Comparison of ENCODE assay signal across 23 mouse cellular contexts in the genomic region with DNA sequence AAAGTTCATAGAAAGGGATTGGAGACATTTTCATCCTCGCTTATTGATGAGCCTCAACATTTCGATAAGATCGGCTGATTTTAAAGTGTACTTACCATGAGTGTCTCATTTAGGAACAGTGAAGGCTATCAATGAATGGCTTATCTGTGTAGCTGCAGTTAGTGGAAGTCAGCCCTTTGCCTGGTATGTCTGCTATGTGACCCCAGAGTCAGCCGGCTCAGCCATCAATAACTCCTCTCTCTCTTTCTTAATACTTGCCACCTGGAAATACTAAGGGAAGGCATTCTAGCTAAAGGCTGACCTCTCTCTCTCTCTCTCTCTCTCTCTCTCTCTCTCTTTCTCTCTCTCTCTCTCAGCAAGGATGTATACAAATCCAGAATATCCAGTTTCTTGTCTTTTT. TPM values are rescaled to one million over a fixed set of nuclear protein-coding genes. Genes with fewer than 3 reads are reported as not detected.
DNase-seq lines count a peak whose midpoint lies in the region; ATAC-seq lines count a peak whose summit lies in the region.
"Had no signal": no experiment of that assay in that cellular context is flagged by ENCODE, and none has a peak within 500 bp of the region (broad histone marks: within the 10 kb centered on the region; RNA-seq: fewer than 3 reads in every experiment).

No protein-coding gene starts in this region.

- no peak for ATAC-seq in heart, embryonic 11.5 days (replicated peaks; ENCODE audit: insufficient number of reproducible peaks, low FRiP score, low TSS enrichment)
- no peak for ATAC-seq in hindbrain, embryonic 11.5 days (ENCODE audit: low FRiP score)
- no peak for ATAC-seq in hindbrain, embryonic 16.5 days
- ATAC-seq in embryonic facial prominence, embryonic 11.5 days (replicated peaks; ENCODE audit: insufficient number of reproducible peaks, low FRiP score, low TSS enrichment, low read depth), result peak; percentile 51; the same call in 1 of the 2 replicates
- ATAC-seq: activated CD4-positive, CD25-positive, alpha-beta regulatory T cell, adult 4 months; lung, postnatal 0 days; midbrain, embryonic 13.5 days had no signal

- H3K4me2 ChIP-seq in heart, embryonic 11.5 days, result no peak overlapping the region
- H3K4me2 ChIP-seq in hindbrain, embryonic 11.5 days (replicated peaks; ENCODE audit: low read depth, low read length), result no peak overlapping the region
- H3K4me2 ChIP-seq in hindbrain, embryonic 16.5 days (ENCODE audit: low read length), result no peak overlapping the region
- H3K4me2 ChIP-seq in embryonic facial prominence, embryonic 11.5 days (ENCODE audit: low read depth, low read length), result no peak overlapping the region
- H3K4me2 ChIP-seq: hindbrain, embryonic 15.5 days; midbrain, embryonic 13.5 days; neural tube, embryonic 13.5 days had no signal

- no peak overlapping the region for H3K4me3 ChIP-seq in heart, embryonic 11.5 days (ENCODE audit: low read depth, low read length)
- H3K4me3 ChIP-seq in hindbrain, embryonic 11.5 days (ENCODE audit: low read depth, low read length), result no peak overlapping the region
- no peak overlapping the region for H3K4me3 ChIP-seq in hindbrain, embryonic 16.5 days (ENCODE audit: low read length)
- H3K4me3 ChIP-seq in embryonic facial prominence, embryonic 11.5 days (ENCODE audit: low read depth, low read length), result no peak overlapping the region
- H3K4me3 ChIP-seq: forebrain, embryonic 10.5 days; hindbrain, embryonic 15.5 days; midbrain, embryonic 13.5 days; neural tube, embryonic 13.5 days had no signal

- DNase-seq in heart, postnatal 4 days, result no peak
- peak; percentile 10 for DNase-seq in hindbrain, embryonic 11.5 days (ENCODE audit: low spot score)
- peak; percentile 75 for DNase-seq in embryonic facial prominence, embryonic 11.5 days (ENCODE audit: low spot score)
- no peak for DNase-seq in lung, adult 18-20 months
- no peak for DNase-seq in gastrocnemius, postnatal 25 days
- DNase-seq: adrenal gland, postnatal 25 days; cerebellum, adult 18-20 months; cerebellum, postnatal 36 days; forebrain, postnatal 0 days; kidney, adult 11 months; right cerebral cortex, adult 18-20 months; thymus, postnatal 14 days had no signal

- H3K9me3 ChIP-seq in heart, embryonic 11.5 days (replicated peaks; ENCODE audit: control insufficient read depth, low read length), result no peaks in the 10 kb centered on the region
- H3K9me3 ChIP-seq in hindbrain, embryonic 11.5 days (ENCODE audit: control insufficient read depth, low read length), result no peaks in the 10 kb centered on the region
- H3K9me3 ChIP-seq in hindbrain, embryonic 16.5 days (ENCODE audit: control insufficient read depth, low read length), result no peaks in the 10 kb centered on the region
- no peaks in the 10 kb centered on the region for H3K9me3 ChIP-seq in embryonic facial prominence, embryonic 11.5 days (replicated peaks; ENCODE audit: control insufficient read depth, low read length)
- H3K9me3 ChIP-seq: forebrain, embryonic 10.5 days; G1E; hindbrain, embryonic 15.5 days; midbrain, embryonic 13.5 days; neural tube, embryonic 13.5 days had no signal

- H3K27me3 ChIP-seq in heart, embryonic 11.5 days (ENCODE audit: control insufficient read depth, insufficient read depth, low read length), result no peaks in the 10 kb centered on the region
- no peaks in the 10 kb centered on the region for H3K27me3 ChIP-seq in hindbrain, embryonic 11.5 days (ENCODE audit: control insufficient read depth, insufficient read depth, low read length)
- no peaks in the 10 kb centered on the region for H3K27me3 ChIP-seq in hindbrain, embryonic 16.5 days (replicated peaks; ENCODE audit: control insufficient read depth, insufficient read depth, low read length)
- H3K27me3 ChIP-seq in embryonic facial prominence, embryonic 11.5 days (ENCODE audit: control insufficient read depth, insufficient read depth, low read length), result no peaks in the 10 kb centered on the region
- H3K27me3 ChIP-seq: hindbrain, embryonic 15.5 days; midbrain, embryonic 13.5 days; neural tube, embryonic 13.5 days had no signal

- WGBS in heart, embryonic 11.5 days (ENCODE audit: insufficient replicate concordance), result 25% methylated on average over 4 of the region's 4 CpGs
- WGBS in hindbrain, embryonic 11.5 days, result 67% methylated on average over 4 of the region's 4 CpGs
- WGBS in hindbrain, embryonic 16.5 days, result 85% methylated on average over 4 of the region's 4 CpGs
- WGBS in embryonic facial prominence, embryonic 11.5 days, result 27% methylated on average over 4 of the region's 4 CpGs

- H3K36me3 ChIP-seq in heart, embryonic 11.5 days (ENCODE audit: control insufficient read depth, insufficient read depth, low read length), result peaks cover 15% of the 10 kb centered on the region
- H3K36me3 ChIP-seq in hindbrain, embryonic 11.5 days (ENCODE audit: control insufficient read depth, insufficient read depth, low read length), result no peaks in the 10 kb centered on the region
- H3K36me3 ChIP-seq in hindbrain, embryonic 16.5 days (ENCODE audit: control insufficient read depth, insufficient read depth, low read length), result no peaks in the 10 kb centered on the region
- H3K36me3 ChIP-seq in embryonic facial prominence, embryonic 11.5 days (replicated peaks; ENCODE audit: control insufficient read depth, insufficient read depth, low read depth, low read length), result no peaks in the 10 kb centered on the region; the same call in 1 of the 2 replicates
- H3K36me3 ChIP-seq: forebrain, embryonic 10.5 days; G1E; hindbrain, embryonic 15.5 days; midbrain, embryonic 13.5 days; neural tube, embryonic 13.5 days had no signal

- H3K9ac ChIP-seq in heart, embryonic 11.5 days (ENCODE audit: low read depth, low read length), result no peak overlapping the region
- H3K9ac ChIP-seq in hindbrain, embryonic 11.5 days (ENCODE audit: low read depth, low read length), result no peak overlapping the region
- H3K9ac ChIP-seq in hindbrain, embryonic 16.5 days (ENCODE audit: low read depth, low read length), result no peak overlapping the region
- H3K9ac ChIP-seq in embryonic facial prominence, embryonic 11.5 days (replicated peaks; ENCODE audit: low read length), result no peak overlapping the region
- H3K9ac ChIP-seq: forebrain, postnatal 0 days; hindbrain, embryonic 15.5 days; liver, embryonic 14.5 days; midbrain, embryonic 13.5 days; neural tube, embryonic 13.5 days had no signal

- H3K27ac ChIP-seq in heart, embryonic 11.5 days (ENCODE audit: low read depth, low read length), result 0 out of 2 replicates have a peak overlapping the region, but pooled peaks have one; percentile 25
- H3K27ac ChIP-seq in hindbrain, embryonic 11.5 days (ENCODE audit: low read depth, low read length), result no peak overlapping the region
- no peak overlapping the region for H3K27ac ChIP-seq in hindbrain, embryonic 16.5 days (ENCODE audit: low read depth, low read length)
- H3K27ac ChIP-seq in embryonic facial prominence, embryonic 11.5 days (replicated peaks; ENCODE audit: low read depth, low read length), result 0 out of 2 replicates have a peak overlapping the region, but pooled peaks have one; percentile 20
- H3K27ac ChIP-seq: hindbrain, embryonic 15.5 days; kidney, postnatal 0 days; liver, embryonic 14.5 days; midbrain, embryonic 13.5 days; neural tube, embryonic 13.5 days had no signal

- H3K4me1 ChIP-seq in heart, embryonic 11.5 days (ENCODE audit: control insufficient read depth, insufficient read depth, low read length), result peaks cover 14% of the 10 kb centered on the region
- H3K4me1 ChIP-seq in hindbrain, embryonic 11.5 days (replicated peaks; ENCODE audit: control insufficient read depth, insufficient read depth, low read length), result no peaks in the 10 kb centered on the region
- H3K4me1 ChIP-seq in hindbrain, embryonic 16.5 days (ENCODE audit: control insufficient read depth, insufficient read depth, low read depth, low read length), result no peaks in the 10 kb centered on the region
- no peaks in the 10 kb centered on the region; the same call in 1 of the 2 replicates for H3K4me1 ChIP-seq in embryonic facial prominence, embryonic 11.5 days (ENCODE audit: control insufficient read depth, insufficient read depth, low read length)
- H3K4me1 ChIP-seq: hindbrain, embryonic 15.5 days; midbrain, embryonic 13.5 days; neural tube, embryonic 13.5 days had no signal

RNA-seq across cellular contexts. Expression of gene Ednra, which starts 52.2 kb away (rescaled TPM):
- 47.6 and 48.5 TPM in 2 replicates for polyA plus RNA-seq in heart, embryonic 11.5 days (2014; fragmentation: Nextera tagmentation; extraction: Ambion mirVana)
- total RNA-seq in heart, postnatal 4 days (2021), result 10 to 100 TPM; 66.4 to 77.3 TPM
- polyA plus RNA-seq in hindbrain, embryonic 11.5 days (2014; fragmentation: Nextera tagmentation; extraction: Ambion mirVana), result 17.3 and 23.9 TPM in 2 replicates
- 5.9 and 8.7 TPM in 2 replicates for polyA plus RNA-seq in hindbrain, embryonic 16.5 days (2015; fragmentation: Nextera tagmentation; extraction: Ambion mirVana)
- polyA plus RNA-seq in embryonic facial prominence, embryonic 11.5 days (2014; fragmentation: Nextera tagmentation; extraction: Ambion mirVana), result 53.9 and 60.4 TPM in 2 replicates
- 1 to 10 TPM; 2.3 to 2.7 TPM for total RNA-seq in gastrocnemius, postnatal 25 days (2021)
- polyA plus RNA-seq: activated CD4-positive, CD25-positive, alpha-beta regulatory T cell, adult 4 months; G1E had no signal

Comparison
In these comparisons a context has a peak if more than half of its experiments do, and no peak if none do; other contexts are left out.
1. H3K27ac ChIP-seq: peak in heart, embryonic 11.5 days (single experiment) and embryonic facial prominence, embryonic 11.5 days (single experiment); none in hindbrain, embryonic 11.5 days (single experiment) and hindbrain, embryonic 16.5 days (single experiment).
2. DNase-seq: peak in hindbrain, embryonic 11.5 days (single experiment) and embryonic facial prominence, embryonic 11.5 days (single experiment); none in heart, postnatal 4 days (single experiment), lung, adult 18-20 months (0 of 2) and gastrocnemius, postnatal 25 days (single experiment).